Mouse (Mus musculus): Measurements from ENCODE around the gene Gm10401. TPM values are rescaled to one million over a fixed set of nuclear protein-coding genes. Genes with fewer than 3 reads are reported as not detected.

Gene Gm10401
- polyA plus RNA-seq (2014; fragmentation: Nextera tagmentation; extraction: Ambion mirVana), result 53.0 and 60.9 TPM in 2 replicates

- no peak for ATAC-seq (ENCODE audit: low read depth)
- H3K4me1 ChIP-seq (ENCODE audit: control insufficient read depth, insufficient read depth, low read length), result no peaks in the 10 kb centered on the region
- peaks cover 55% of the 10 kb centered on the region for H3K36me3 ChIP-seq (ENCODE audit: control insufficient read depth, insufficient read depth, low read length)
- H3K27ac ChIP-seq (ENCODE audit: low read depth, low read length), result no peak within 1 kb of the TSS
- H3K9ac ChIP-seq (replicated peaks; ENCODE audit: low read depth, low read length), result no peak within 1 kb of the TSS
- no peaks in the 10 kb centered on the region for H3K27me3 ChIP-seq (ENCODE audit: control insufficient read depth, insufficient read depth, low read length)
- no peak within 1 kb of the TSS for H3K4me3 ChIP-seq (ENCODE audit: low read depth, low read length)
- WGBS, result 96% methylated on average over 8 of the region's 8 CpGs
- H3K4me2 ChIP-seq (ENCODE audit: low read depth, low read length), result no peak within 1 kb of the TSS
- H3K9me3 ChIP-seq (ENCODE audit: control insufficient read depth, low read length), result no peaks in the 10 kb centered on the region
These were observed at the start of gene Gm10401 for GRCm38 (mm10) chr5:115098195-115098594. Gm10401 (minus strand) TSS chr5:115098295.

- 91% methylated on average over 3 of the region's 3 CpGs for WGBS
- no peak overlapping the region for H3K4me3 ChIP-seq (ENCODE audit: low read depth, low read length)
- H3K27me3 ChIP-seq (ENCODE audit: control insufficient read depth, insufficient read depth, low read length), result no peaks in the 10 kb centered on the region
- no peak overlapping the region for H3K4me2 ChIP-seq (ENCODE audit: low read depth, low read length)
- ATAC-seq (ENCODE audit: low read depth), result no peak
- no peak overlapping the region for H3K9ac ChIP-seq (replicated peaks; ENCODE audit: low read depth, low read length)
- H3K36me3 ChIP-seq (ENCODE audit: control insufficient read depth, insufficient read depth, low read length), result peaks cover 43% of the 10 kb centered on the region
- no peak overlapping the region for H3K27ac ChIP-seq (ENCODE audit: low read depth, low read length)
- H3K4me1 ChIP-seq (ENCODE audit: control insufficient read depth, insufficient read depth, low read length), result no peaks in the 10 kb centered on the region
- H3K9me3 ChIP-seq (ENCODE audit: control insufficient read depth, low read length), result no peaks in the 10 kb centered on the region
These were observed 49.3 kb upstream of the Gm10401 start for GRCm38 (mm10) chr5:115147388-115147787.

- Histone ChIP-seq H3K9me3 (ENCODE audit: control insufficient read depth, low read length) (no peaks in the 10 kb centered on the region), H3K4me2 (ENCODE audit: low read depth, low read length) (no peak overlapping the region), H3K27ac (ENCODE audit: low read depth, low read length) (no peak overlapping the region), H3K4me1 (ENCODE audit: control insufficient read depth, insufficient read depth, low read length) (no peaks in the 10 kb centered on the region), H3K27me3 (ENCODE audit: control insufficient read depth, insufficient read depth, low read length) (no peaks in the 10 kb centered on the region), H3K9ac (replicated peaks; ENCODE audit: low read depth, low read length) (no peak overlapping the region), H3K36me3 (ENCODE audit: control insufficient read depth, insufficient read depth, low read length) (peaks cover 43% of the 10 kb centered on the region), H3K4me3 (ENCODE audit: low read depth, low read length) (no peak overlapping the region)
- no peak for ATAC-seq (ENCODE audit: low read depth)
These were observed 48.6 kb upstream of the Gm10401 start for GRCm38 (mm10) chr5:115146747-115147130.

- Histone ChIP-seq H3K9me3 (ENCODE audit: control insufficient read depth, low read length) (no peaks in the 10 kb centered on the region), H3K4me2 (ENCODE audit: low read depth, low read length) (no peak overlapping the region), H3K9ac (replicated peaks; ENCODE audit: low read depth, low read length) (no peak overlapping the region), H3K4me3 (ENCODE audit: low read depth, low read length) (no peak overlapping the region), H3K27me3 (ENCODE audit: control insufficient read depth, insufficient read depth, low read length) (no peaks in the 10 kb centered on the region), H3K27ac (ENCODE audit: low read depth, low read length) (no peak overlapping the region), H3K4me1 (ENCODE audit: control insufficient read depth, insufficient read depth, low read length) (no peaks in the 10 kb centered on the region), H3K36me3 (ENCODE audit: control insufficient read depth, insufficient read depth, low read length) (peaks cover 43% of the 10 kb centered on the region)
- ATAC-seq (ENCODE audit: low read depth), result no peak
- 92% methylated on average over 6 of the region's 6 CpGs for WGBS
These were observed 48.1 kb upstream of the Gm10401 start for GRCm38 (mm10) chr5:115145976-115146746.

GRCm38 (mm10) chr5:115145253-115145968, 47.3 kb upstream of the Gm10401 start:
- Histone ChIP-seq H3K27me3 (ENCODE audit: control insufficient read depth, insufficient read depth, low read length) (no peaks in the 10 kb centered on the region), H3K4me1 (ENCODE audit: control insufficient read depth, insufficient read depth, low read length) (no peaks in the 10 kb centered on the region), H3K9me3 (ENCODE audit: control insufficient read depth, low read length) (no peaks in the 10 kb centered on the region), H3K36me3 (ENCODE audit: control insufficient read depth, insufficient read depth, low read length) (peaks cover 36% of the 10 kb centered on the region), H3K4me2 (ENCODE audit: low read depth, low read length) (no peak overlapping the region), H3K4me3 (ENCODE audit: low read depth, low read length) (no peak overlapping the region), H3K27ac (ENCODE audit: low read depth, low read length) (no peak overlapping the region), H3K9ac (replicated peaks; ENCODE audit: low read depth, low read length) (no peak overlapping the region)
- 74% methylated on average over 11 of the region's 11 CpGs for WGBS
- ATAC-seq (ENCODE audit: low read depth), result no peak

GRCm38 (mm10) chr5:115144471-115144870, 46.4 kb upstream of the Gm10401 start:
- H3K27ac ChIP-seq (ENCODE audit: low read depth, low read length), result no peak overlapping the region
- peaks cover 27% of the 10 kb centered on the region for H3K36me3 ChIP-seq (ENCODE audit: control insufficient read depth, insufficient read depth, low read length)
- WGBS, result 72% methylated on average over 6 of the region's 6 CpGs
- H3K9ac ChIP-seq (replicated peaks; ENCODE audit: low read depth, low read length), result no peak overlapping the region
- no peak for ATAC-seq (ENCODE audit: low read depth)
- H3K4me3 ChIP-seq (ENCODE audit: low read depth, low read length), result no peak overlapping the region
- no peaks in the 10 kb centered on the region for H3K4me1 ChIP-seq (ENCODE audit: control insufficient read depth, insufficient read depth, low read length)
- H3K4me2 ChIP-seq (ENCODE audit: low read depth, low read length), result no peak overlapping the region
- H3K9me3 ChIP-seq (ENCODE audit: control insufficient read depth, low read length), result no peaks in the 10 kb centered on the region
- no peaks in the 10 kb centered on the region for H3K27me3 ChIP-seq (ENCODE audit: control insufficient read depth, insufficient read depth, low read length)

GRCm38 (mm10) chr5:115143552-115143951, 45.5 kb upstream of the Gm10401 start:
- Histone ChIP-seq H3K27ac (ENCODE audit: low read depth, low read length) (no peak overlapping the region), H3K9me3 (ENCODE audit: control insufficient read depth, low read length) (no peaks in the 10 kb centered on the region), H3K9ac (replicated peaks; ENCODE audit: low read depth, low read length) (no peak overlapping the region), H3K27me3 (ENCODE audit: control insufficient read depth, insufficient read depth, low read length) (no peaks in the 10 kb centered on the region), H3K4me3 (ENCODE audit: low read depth, low read length) (no peak overlapping the region), H3K4me2 (ENCODE audit: low read depth, low read length) (no peak overlapping the region), H3K36me3 (ENCODE audit: control insufficient read depth, insufficient read depth, low read length) (peaks cover 20% of the 10 kb centered on the region), H3K4me1 (ENCODE audit: control insufficient read depth, insufficient read depth, low read length) (no peaks in the 10 kb centered on the region)
- 81% methylated on average over 10 of the region's 10 CpGs for WGBS
- no peak for ATAC-seq (ENCODE audit: low read depth)

- Histone ChIP-seq H3K4me3 (ENCODE audit: low read depth, low read length) (no peak overlapping the region), H3K9ac (replicated peaks; ENCODE audit: low read depth, low read length) (no peak overlapping the region), H3K4me2 (ENCODE audit: low read depth, low read length) (no peak overlapping the region), H3K36me3 (ENCODE audit: control insufficient read depth, insufficient read depth, low read length) (peaks cover 17% of the 10 kb centered on the region; the same call in 1 of the 2 replicates), H3K9me3 (ENCODE audit: control insufficient read depth, low read length) (no peaks in the 10 kb centered on the region), H3K27ac (ENCODE audit: low read depth, low read length) (no peak overlapping the region), H3K4me1 (ENCODE audit: control insufficient read depth, insufficient read depth, low read length) (no peaks in the 10 kb centered on the region), H3K27me3 (ENCODE audit: control insufficient read depth, insufficient read depth, low read length) (no peaks in the 10 kb centered on the region)
- WGBS, result 93% methylated on average over 9 of the region's 9 CpGs
- ATAC-seq (ENCODE audit: low read depth), result no peak
These were observed 44.1 kb upstream of the Gm10401 start for GRCm38 (mm10) chr5:115142166-115142697.

GRCm38 (mm10) chr5:115140726-115141125, 42.6 kb upstream of the Gm10401 start:
- H3K4me2 ChIP-seq (ENCODE audit: low read depth, low read length), result no peak overlapping the region
- no peaks in the 10 kb centered on the region for H3K9me3 ChIP-seq (ENCODE audit: control insufficient read depth, low read length)
- H3K27me3 ChIP-seq (ENCODE audit: control insufficient read depth, insufficient read depth, low read length), result no peaks in the 10 kb centered on the region
- H3K9ac ChIP-seq (replicated peaks; ENCODE audit: low read depth, low read length), result no peak overlapping the region
- H3K36me3 ChIP-seq (ENCODE audit: control insufficient read depth, insufficient read depth, low read length), result peaks cover 2% of the 10 kb centered on the region; the same call in 1 of the 2 replicates
- H3K27ac ChIP-seq (ENCODE audit: low read depth, low read length), result no peak overlapping the region
- H3K4me1 ChIP-seq (ENCODE audit: control insufficient read depth, insufficient read depth, low read length), result no peaks in the 10 kb centered on the region
- H3K4me3 ChIP-seq (ENCODE audit: low read depth, low read length), result no peak overlapping the region
- ATAC-seq (ENCODE audit: low read depth), result no peak
- WGBS, result 74% methylated on average over 3 of the region's 3 CpGs
